ENCODE assay signal across 13 mouse cellular contexts in the genomic region with DNA sequence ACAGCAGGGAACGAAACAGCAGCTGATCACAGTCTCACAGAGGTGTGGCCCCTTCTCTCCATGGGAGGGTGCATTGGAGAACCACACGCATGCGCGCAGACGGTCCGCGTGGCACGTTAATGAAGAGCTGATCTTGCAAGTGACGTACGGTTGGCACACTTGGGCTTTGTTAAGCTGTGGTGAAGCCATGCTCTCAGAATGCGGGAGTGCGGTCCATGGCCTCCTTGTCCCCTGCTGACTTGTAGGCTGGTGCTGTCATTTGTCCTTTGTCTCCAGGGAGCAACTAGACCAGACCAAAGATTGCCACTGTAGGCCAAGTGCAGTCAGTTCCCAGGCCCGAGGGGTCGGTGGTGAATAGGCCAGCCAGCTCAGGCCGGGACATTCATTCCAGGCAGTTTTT. TPM values are rescaled to one million over a fixed set of nuclear protein-coding genes. Genes with fewer than 3 reads are reported as not detected.
DNase-seq lines count a peak whose midpoint lies in the region; ATAC-seq lines count a peak whose summit lies in the region.
"Had no signal": no experiment of that assay in that cellular context is flagged by ENCODE, and none has a peak within 500 bp of the region (broad histone marks: within the 10 kb centered on the region; RNA-seq: fewer than 3 reads in every experiment).

No protein-coding gene starts in this region.

- H3K4me3 ChIP-seq in forebrain, embryonic 12.5 days (replicated peaks), result no peak overlapping the region
- H3K4me3 ChIP-seq in forebrain, embryonic 10.5 days, result no peak overlapping the region
- no peak overlapping the region for H3K4me3 ChIP-seq in midbrain, embryonic 10.5 days
- no peak overlapping the region for H3K4me3 ChIP-seq in midbrain, embryonic 13.5 days (replicated peaks)
- H3K4me3 ChIP-seq: embryonic facial prominence, embryonic 15.5 days; liver, embryonic 12.5 days had no signal

- no peak overlapping the region for H3K4me2 ChIP-seq in forebrain, embryonic 12.5 days
- no peak overlapping the region for H3K4me2 ChIP-seq in midbrain, embryonic 13.5 days (replicated peaks)
- H3K4me2 ChIP-seq: embryonic facial prominence, embryonic 15.5 days; heart, embryonic 11.5 days had no signal

- ATAC-seq in forebrain, embryonic 12.5 days (ENCODE audit: low FRiP score), result peak; percentile 31; the same call in 1 of the 2 replicates
- ATAC-seq in midbrain, embryonic 13.5 days, result no peak

- H3K27ac ChIP-seq in forebrain, embryonic 12.5 days, result no peak overlapping the region
- no peak overlapping the region for H3K27ac ChIP-seq in forebrain, embryonic 10.5 days
- H3K27ac ChIP-seq in midbrain, embryonic 10.5 days (replicated peaks), result 0 out of 2 replicates have a peak overlapping the region, but pooled peaks have one; percentile 6
- no peak overlapping the region for H3K27ac ChIP-seq in midbrain, embryonic 13.5 days
- H3K27ac ChIP-seq: embryonic facial prominence, embryonic 15.5 days had no signal

- H3K27me3 ChIP-seq in forebrain, embryonic 12.5 days, result no peaks in the 10 kb centered on the region
- H3K27me3 ChIP-seq in forebrain, embryonic 10.5 days (ENCODE audit: poor library complexity, severe bottlenecking), result no peaks in the 10 kb centered on the region
- H3K27me3 ChIP-seq in midbrain, embryonic 10.5 days (ENCODE audit: low read depth, poor library complexity, severe bottlenecking), result no peaks in the 10 kb centered on the region
- no peaks in the 10 kb centered on the region for H3K27me3 ChIP-seq in midbrain, embryonic 13.5 days
- H3K27me3 ChIP-seq: embryonic facial prominence, embryonic 15.5 days; liver, embryonic 12.5 days had no signal

- H3K36me3 ChIP-seq in forebrain, embryonic 12.5 days (replicated peaks), result no peaks in the 10 kb centered on the region
- H3K36me3 ChIP-seq in forebrain, embryonic 10.5 days (replicated peaks), result no peaks in the 10 kb centered on the region
- H3K36me3 ChIP-seq in midbrain, embryonic 10.5 days, result no peaks in the 10 kb centered on the region
- no peaks in the 10 kb centered on the region for H3K36me3 ChIP-seq in midbrain, embryonic 13.5 days
- H3K36me3 ChIP-seq: embryonic facial prominence, embryonic 15.5 days; liver, embryonic 12.5 days had no signal

- no peak overlapping the region for H3K9ac ChIP-seq in forebrain, embryonic 12.5 days
- H3K9ac ChIP-seq in midbrain, embryonic 13.5 days (replicated peaks), result no peak overlapping the region
- H3K9ac ChIP-seq: embryonic facial prominence, embryonic 15.5 days; liver, embryonic 12.5 days had no signal

- peaks cover 4% of the 10 kb centered on the region; the same call in 1 of the 2 replicates for H3K4me1 ChIP-seq in forebrain, embryonic 12.5 days
- 0 out of 2 replicates have a peak, but pooled peaks cover 3% of the 10 kb centered on the region for H3K4me1 ChIP-seq in forebrain, embryonic 10.5 days
- peaks cover 10% of the 10 kb centered on the region; the same call in 1 of the 2 replicates for H3K4me1 ChIP-seq in midbrain, embryonic 10.5 days
- 0 out of 2 replicates have a peak, but pooled peaks cover 3% of the 10 kb centered on the region for H3K4me1 ChIP-seq in midbrain, embryonic 13.5 days (replicated peaks)
- H3K4me1 ChIP-seq: embryonic facial prominence, embryonic 15.5 days had no signal

- no peaks in the 10 kb centered on the region for H3K9me3 ChIP-seq in forebrain, embryonic 12.5 days
- H3K9me3 ChIP-seq in forebrain, embryonic 10.5 days, result no peaks in the 10 kb centered on the region
- H3K9me3 ChIP-seq in midbrain, embryonic 10.5 days (replicated peaks), result no peaks in the 10 kb centered on the region
- H3K9me3 ChIP-seq in midbrain, embryonic 13.5 days, result no peaks in the 10 kb centered on the region
- H3K9me3 ChIP-seq: embryonic facial prominence, embryonic 15.5 days; liver, embryonic 12.5 days had no signal

- WGBS in forebrain, embryonic 12.5 days, result 77% methylated on average over 15 of the region's 15 CpGs
- WGBS in forebrain, embryonic 10.5 days, result 88% methylated on average over 15 of the region's 15 CpGs
- 85% methylated on average over 15 of the region's 15 CpGs for WGBS in midbrain, embryonic 10.5 days
- 76% methylated on average over 15 of the region's 15 CpGs for WGBS in midbrain, embryonic 13.5 days

- no peak for DNase-seq in forebrain, embryonic 10.5 days (ENCODE audit: extremely low spot score, low spot score)
- DNase-seq in midbrain, embryonic 10.5 days (ENCODE audit: low spot score), result no peak
- peak; percentile 17 to 23 for DNase-seq in cerebellum, postnatal 14 days
- peak; percentile 44 for DNase-seq in retina, embryonic 14.5 days (ENCODE audit: low spot score)
- DNase-seq in right cerebral cortex, adult 18-20 months, result no peak
- DNase-seq in testis, postnatal 14 days (ENCODE audit: low spot score), result no peak
- DNase-seq: adrenal gland, adult 2 months; lung, postnatal 36 days had no signal

RNA-seq across cellular contexts. Expression of a gene that starts 34.7 kb away (rescaled TPM):
- polyA plus RNA-seq in forebrain, embryonic 12.5 days (2016; fragmentation: Nextera tagmentation; extraction: Ambion mirVana), result 9.0 and 9.7 TPM in 2 replicates
- polyA plus RNA-seq in forebrain, embryonic 10.5 days (2016; fragmentation: Nextera tagmentation; extraction: Ambion mirVana), result 10.9 and 12.8 TPM in 2 replicates
- 9.0 and 10.6 TPM in 2 replicates for polyA plus RNA-seq in midbrain, embryonic 10.5 days (2016; fragmentation: Nextera tagmentation; extraction: Ambion mirVana)
- 6.8 and 7.2 TPM in 2 replicates for polyA plus RNA-seq in midbrain, embryonic 13.5 days (2015; fragmentation: Nextera tagmentation; extraction: Ambion mirVana)

Comparison
In these comparisons a context has a peak if more than half of its experiments do, and no peak if none do; other contexts are left out.
1. DNase-seq: peak in cerebellum, postnatal 14 days (2 of 2) and retina, embryonic 14.5 days (single experiment); none in forebrain, embryonic 10.5 days (single experiment), midbrain, embryonic 10.5 days (single experiment), right cerebral cortex, adult 18-20 months (single experiment) and testis, postnatal 14 days (single experiment).